Mouse (Mus musculus): ENCODE measurements around the gene Cecr2. TPM values are rescaled to one million over a fixed set of nuclear protein-coding genes. Genes with fewer than 3 reads are reported as not detected.

Cecr2 gene
- polyA plus RNA-seq, 1 experiment from 2014 or later: 0.68 TPM

GRCm38 (mm10) chr6:120686872-120687650 lies 20.9 kb downstream of the Cecr2 start:
- Histone ChIP-seq H3K27me3 (ENCODE audit: control insufficient read depth, insufficient read depth, low read length) (no peaks in the 10 kb centered on the region), H3K4me2 (ENCODE audit: low read depth, low read length) (no peak overlapping the region), H3K4me1 (ENCODE audit: control insufficient read depth, insufficient read depth, low read length) (no peaks in the 10 kb centered on the region), H3K4me3 (ENCODE audit: low read length) (no peak overlapping the region), H3K36me3 (ENCODE audit: control insufficient read depth, insufficient read depth) (no peaks in the 10 kb centered on the region), H3K9ac (ENCODE audit: low read length) (no peak overlapping the region), H3K27ac (ENCODE audit: low read length) (no peak overlapping the region), H3K9me3 (replicated peaks; ENCODE audit: control insufficient read depth, low read length) (no peaks in the 10 kb centered on the region)
- no peak for ATAC-seq (replicated peaks; ENCODE audit: extremely low read depth, insufficient read depth, low FRiP score)
- WGBS: 80% methylated on average over 5 of the region's 5 CpGs

GRCm38 (mm10) chr6:120700221-120700620 lies 34.1 kb downstream of the Cecr2 start:
- H3K9me3 ChIP-seq (replicated peaks; ENCODE audit: control insufficient read depth, low read length): no peaks in the 10 kb centered on the region
- H3K9ac ChIP-seq (ENCODE audit: low read length): no peak overlapping the region
- no peak overlapping the region for H3K27ac ChIP-seq (ENCODE audit: low read length)
- H3K36me3 ChIP-seq (ENCODE audit: control insufficient read depth, insufficient read depth): no peaks in the 10 kb centered on the region
- H3K27me3 ChIP-seq (ENCODE audit: control insufficient read depth, insufficient read depth, low read length): no peaks in the 10 kb centered on the region
- ATAC-seq (replicated peaks; ENCODE audit: extremely low read depth, insufficient read depth, low FRiP score): no peak
- 34% methylated on average over 4 of the region's 4 CpGs for WGBS
- no peaks in the 10 kb centered on the region for H3K4me1 ChIP-seq (ENCODE audit: control insufficient read depth, insufficient read depth, low read length)
- no peak overlapping the region for H3K4me3 ChIP-seq (ENCODE audit: low read length)
- no peak overlapping the region for H3K4me2 ChIP-seq (ENCODE audit: low read depth, low read length)

DNA sequence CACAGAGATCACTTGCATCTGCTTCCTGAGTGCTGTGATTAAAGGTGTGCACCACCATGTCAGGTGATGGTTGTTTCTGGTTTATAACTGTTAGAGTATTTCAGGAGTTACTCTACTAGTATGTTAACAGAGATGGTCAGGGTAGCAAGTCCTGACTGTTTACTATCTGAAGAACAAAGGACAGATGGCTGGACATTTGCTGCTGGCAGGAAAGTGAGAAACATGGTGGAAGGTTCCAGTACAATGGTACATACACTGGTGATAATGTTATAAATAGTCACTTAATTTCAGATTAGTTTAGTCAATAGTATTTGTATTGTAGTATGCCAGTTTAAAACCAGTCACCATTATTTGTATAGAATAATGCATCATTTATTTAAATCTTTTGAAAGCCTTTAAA lies 38.2 kb downstream of the Cecr2 start:
- no peak overlapping the region for H3K4me3 ChIP-seq (ENCODE audit: low read length)
- no peaks in the 10 kb centered on the region for H3K4me1 ChIP-seq (ENCODE audit: control insufficient read depth, insufficient read depth, low read length)
- H3K9ac ChIP-seq (ENCODE audit: low read length): no peak overlapping the region
- H3K27ac ChIP-seq (ENCODE audit: low read length): no peak overlapping the region
- no peaks in the 10 kb centered on the region for H3K9me3 ChIP-seq (replicated peaks; ENCODE audit: control insufficient read depth, low read length)
- no peak for ATAC-seq (replicated peaks; ENCODE audit: extremely low read depth, insufficient read depth, low FRiP score)
- no peaks in the 10 kb centered on the region for H3K27me3 ChIP-seq (ENCODE audit: control insufficient read depth, insufficient read depth, low read length)
- no peak overlapping the region for H3K4me2 ChIP-seq (ENCODE audit: low read depth, low read length)
- H3K36me3 ChIP-seq (ENCODE audit: control insufficient read depth, insufficient read depth): no peaks in the 10 kb centered on the region

DNA sequence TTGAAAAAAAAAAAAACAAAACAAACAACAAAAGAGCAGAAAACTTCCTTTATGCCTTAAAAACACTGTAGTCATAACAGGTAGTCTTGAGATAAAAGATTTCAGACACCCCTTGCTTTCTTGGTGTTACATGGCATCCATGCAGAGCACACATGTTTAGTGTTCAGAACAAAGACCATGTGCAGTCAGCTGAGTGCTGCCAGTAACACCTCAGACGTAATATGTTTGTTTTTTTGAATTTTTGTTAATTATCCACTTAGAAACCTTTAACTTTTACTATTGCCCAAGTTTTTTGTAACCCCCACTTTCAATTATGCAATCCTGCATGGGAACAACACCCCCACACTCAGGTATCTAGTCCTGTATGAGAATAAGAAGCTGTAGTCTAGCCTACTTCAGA lies 42.6 kb downstream of the Cecr2 start:
- Histone ChIP-seq H3K9me3 (replicated peaks; ENCODE audit: control insufficient read depth, low read length) (no peaks in the 10 kb centered on the region), H3K36me3 (ENCODE audit: control insufficient read depth, insufficient read depth) (no peaks in the 10 kb centered on the region), H3K9ac (ENCODE audit: low read length) (no peak overlapping the region), H3K4me3 (ENCODE audit: low read length) (no peak overlapping the region), H3K4me1 (ENCODE audit: control insufficient read depth, insufficient read depth, low read length) (no peaks in the 10 kb centered on the region), H3K27ac (ENCODE audit: low read length) (no peak overlapping the region), H3K27me3 (ENCODE audit: control insufficient read depth, insufficient read depth, low read length) (no peaks in the 10 kb centered on the region), H3K4me2 (ENCODE audit: low read depth, low read length) (no peak overlapping the region)
- WGBS: 51% methylated on average over 1 of the region's 1 CpGs
- no peak for ATAC-seq (replicated peaks; ENCODE audit: extremely low read depth, insufficient read depth, low FRiP score)

DNA sequence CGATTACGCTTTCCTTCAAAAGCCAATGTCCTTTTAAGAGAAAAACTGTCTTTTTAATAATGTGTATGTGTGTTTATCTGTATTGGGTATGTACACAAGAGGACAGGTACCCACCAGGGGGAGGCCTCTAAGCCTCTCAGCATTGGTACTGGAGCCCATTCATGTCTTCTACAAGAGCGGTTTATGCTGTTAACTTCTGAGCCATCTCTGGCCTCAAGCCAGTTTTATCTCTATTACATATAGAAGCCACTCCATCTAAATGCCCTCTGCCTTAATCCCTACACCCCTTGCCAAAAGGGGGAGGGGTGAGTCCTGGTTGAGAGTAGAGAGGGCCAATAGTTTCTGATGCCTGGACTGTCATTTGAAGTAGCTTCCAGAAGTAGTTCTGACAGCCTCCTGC lies 48.6 kb downstream of the Cecr2 start:
- ATAC-seq (replicated peaks; ENCODE audit: extremely low read depth, insufficient read depth, low FRiP score): no peak
- no peaks in the 10 kb centered on the region for H3K4me1 ChIP-seq (ENCODE audit: control insufficient read depth, insufficient read depth, low read length)
- no peaks in the 10 kb centered on the region for H3K9me3 ChIP-seq (replicated peaks; ENCODE audit: control insufficient read depth, low read length)

GRCm38 (mm10) chr6:120715227-120715626 lies 49.1 kb downstream of the Cecr2 start:
- WGBS: 82% methylated on average over 5 of the region's 5 CpGs
- Histone ChIP-seq H3K36me3 (ENCODE audit: control insufficient read depth, insufficient read depth) (no peaks in the 10 kb centered on the region), H3K27me3 (ENCODE audit: control insufficient read depth, insufficient read depth, low read length) (no peaks in the 10 kb centered on the region), H3K27ac (ENCODE audit: low read length) (no peak overlapping the region), H3K4me1 (ENCODE audit: control insufficient read depth, insufficient read depth, low read length) (no peaks in the 10 kb centered on the region), H3K9ac (ENCODE audit: low read length) (no peak overlapping the region), H3K9me3 (replicated peaks; ENCODE audit: control insufficient read depth, low read length) (no peaks in the 10 kb centered on the region), H3K4me3 (ENCODE audit: low read length) (no peak overlapping the region), H3K4me2 (ENCODE audit: low read depth, low read length) (no peak overlapping the region)
- no peak for ATAC-seq (replicated peaks; ENCODE audit: extremely low read depth, insufficient read depth, low FRiP score)

More for the DNA sequence above, 48.6 kb downstream of the Cecr2 start:
- Histone ChIP-seq H3K9ac (ENCODE audit: low read length) (no peak overlapping the region), H3K4me3 (ENCODE audit: low read length) (no peak overlapping the region), H3K36me3 (ENCODE audit: control insufficient read depth, insufficient read depth) (no peaks in the 10 kb centered on the region), H3K27me3 (ENCODE audit: control insufficient read depth, insufficient read depth, low read length) (no peaks in the 10 kb centered on the region), H3K4me2 (ENCODE audit: low read depth, low read length) (no peak overlapping the region), H3K27ac (ENCODE audit: low read length) (no peak overlapping the region)
- 88% methylated on average over 3 of the region's 3 CpGs for WGBS

- Histone ChIP-seq H3K27ac (ENCODE audit: low read length) (no peak overlapping the region), H3K9ac (ENCODE audit: low read length) (no peak overlapping the region), H3K4me2 (ENCODE audit: low read depth, low read length) (no peak overlapping the region), H3K9me3 (replicated peaks; ENCODE audit: control insufficient read depth, low read length) (no peaks in the 10 kb centered on the region), H3K27me3 (ENCODE audit: control insufficient read depth, insufficient read depth, low read length) (no peaks in the 10 kb centered on the region), H3K36me3 (ENCODE audit: control insufficient read depth, insufficient read depth) (no peaks in the 10 kb centered on the region), H3K4me3 (ENCODE audit: low read length) (no peak overlapping the region), H3K4me1 (ENCODE audit: control insufficient read depth, insufficient read depth, low read length) (no peaks in the 10 kb centered on the region)
- no peak for ATAC-seq (replicated peaks; ENCODE audit: extremely low read depth, insufficient read depth, low FRiP score)
Measured at GRCm38 (mm10) chr6:120715851-120716250, 49.7 kb downstream of the Cecr2 start.

DNA sequence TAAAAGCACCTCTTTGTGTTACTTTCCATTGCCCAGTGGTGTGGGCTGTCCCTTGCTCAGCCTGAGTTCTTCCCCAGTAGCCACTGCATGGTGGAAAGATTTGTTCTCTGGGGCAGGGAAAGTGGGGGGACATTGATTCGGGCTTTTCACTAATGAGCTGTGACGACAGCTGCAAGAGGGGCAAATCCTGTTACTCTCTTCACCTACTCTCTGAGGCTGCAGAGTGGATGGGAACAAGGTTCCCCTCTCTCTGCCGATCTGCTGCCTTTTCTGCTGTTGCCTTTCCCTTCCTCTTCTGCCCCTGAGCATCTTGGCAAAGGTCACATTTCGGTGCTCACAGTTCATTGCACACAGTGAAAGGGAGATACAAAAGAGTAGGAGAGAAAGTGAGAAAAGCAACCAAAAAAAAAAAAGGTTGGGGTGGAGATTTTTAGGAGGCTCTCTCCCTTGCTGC lies 50.4 kb downstream of the Cecr2 start:
- Histone ChIP-seq H3K4me1 (ENCODE audit: control insufficient read depth, insufficient read depth, low read length) (no peaks in the 10 kb centered on the region), H3K4me3 (ENCODE audit: low read length) (no peak overlapping the region), H3K36me3 (ENCODE audit: control insufficient read depth, insufficient read depth) (no peaks in the 10 kb centered on the region), H3K9ac (ENCODE audit: low read length) (no peak overlapping the region), H3K27me3 (ENCODE audit: control insufficient read depth, insufficient read depth, low read length) (no peaks in the 10 kb centered on the region), H3K4me2 (ENCODE audit: low read depth, low read length) (no peak overlapping the region), H3K9me3 (replicated peaks; ENCODE audit: control insufficient read depth, low read length) (no peaks in the 10 kb centered on the region), H3K27ac (ENCODE audit: low read length) (no peak overlapping the region)
- 18% methylated on average over 4 of the region's 4 CpGs for WGBS
- no peak for ATAC-seq (replicated peaks; ENCODE audit: extremely low read depth, insufficient read depth, low FRiP score)

DNA sequence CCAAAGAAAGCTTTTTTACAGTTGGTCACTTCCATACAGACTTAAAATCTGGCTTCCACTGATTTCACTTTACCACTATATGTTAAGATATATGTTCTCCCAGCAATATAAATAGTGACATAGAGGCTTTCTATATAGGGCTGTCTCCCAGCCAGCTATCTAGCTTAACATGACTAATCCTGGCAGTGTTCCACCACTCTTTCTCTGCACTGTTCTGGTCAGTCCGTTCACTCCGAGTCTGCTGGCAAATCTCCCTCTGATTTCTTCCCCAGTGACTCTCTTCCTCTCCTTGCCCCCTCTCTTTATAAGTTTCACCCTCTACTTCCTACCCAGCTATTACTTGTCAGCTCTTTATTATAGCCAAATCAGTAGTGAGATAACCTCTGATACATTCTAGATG lies 59.8 kb downstream of the Cecr2 start:
- H3K27me3 ChIP-seq (ENCODE audit: control insufficient read depth, insufficient read depth, low read length): no peaks in the 10 kb centered on the region
- H3K36me3 ChIP-seq (ENCODE audit: control insufficient read depth, insufficient read depth): no peaks in the 10 kb centered on the region
- H3K27ac ChIP-seq (ENCODE audit: low read length): no peak overlapping the region
- no peak for ATAC-seq (replicated peaks; ENCODE audit: extremely low read depth, insufficient read depth, low FRiP score)
- H3K4me3 ChIP-seq (ENCODE audit: low read length): no peak overlapping the region
- no peak overlapping the region for H3K4me2 ChIP-seq (ENCODE audit: low read depth, low read length)
- 17% methylated on average over 2 of the region's 2 CpGs for WGBS
- H3K9ac ChIP-seq (ENCODE audit: low read length): no peak overlapping the region
- peaks cover 2% of the 10 kb centered on the region; the same call in 1 of the 2 replicates for H3K4me1 ChIP-seq (ENCODE audit: control insufficient read depth, insufficient read depth, low read length)
- H3K9me3 ChIP-seq (replicated peaks; ENCODE audit: control insufficient read depth, low read length): no peaks in the 10 kb centered on the region

Data from heart, embryonic 16.5 days (tissue).